Mouse (Mus musculus): ENCODE measurements around the gene Rhox4b. TPM values are rescaled to one million over a fixed set of nuclear protein-coding genes. Genes with fewer than 3 reads are reported as not detected.
"Not testable (repeated sequence)": the region's sequence is repeated elsewhere in the genome, so short reads cannot be mapped to it uniquely, and the experiment has no call there.

Gene Rhox4b
- not detected in 2 replicates for polyA plus RNA-seq (2011; ENCODE audit: insufficient read depth, insufficient read length, low replicate concordance, missing spikeins)

DNA sequence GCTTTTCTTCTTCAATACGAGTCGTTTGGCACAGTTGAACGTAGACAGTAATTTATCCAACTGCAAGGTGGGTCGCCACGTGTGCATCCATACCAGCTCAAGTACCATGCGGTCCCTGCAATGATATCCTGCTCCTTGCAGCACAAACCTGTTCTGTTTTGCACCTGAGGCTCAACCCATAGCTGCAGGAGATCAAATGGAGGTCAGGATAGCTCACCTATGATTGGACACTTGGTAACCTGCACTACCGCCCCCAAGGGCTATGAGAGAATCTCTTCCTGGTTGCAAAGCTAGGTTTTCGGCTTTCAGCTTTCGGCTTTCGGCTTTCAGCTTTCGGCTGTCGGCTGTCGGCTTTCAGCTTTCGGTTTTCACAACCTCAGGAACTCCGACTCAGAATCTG is at the start of gene Rhox4b:
Gene Rhox4b (plus strand): TSS at position 301 of the 400 bp plus-strand sequence.
- not testable (repeated sequence) for H3K27ac ChIP-seq (ENCODE audit: control insufficient read depth, insufficient read depth, low read depth, low read length, poor library complexity); H3K4me1 ChIP-seq (ENCODE audit: control insufficient read depth, insufficient read depth, low read length); H3K4me3 ChIP-seq (replicated peaks; ENCODE audit: control insufficient read depth, low read depth, low read length)
- WGBS: 80% methylated on average over 14 of the region's 15 CpGs

DNA sequence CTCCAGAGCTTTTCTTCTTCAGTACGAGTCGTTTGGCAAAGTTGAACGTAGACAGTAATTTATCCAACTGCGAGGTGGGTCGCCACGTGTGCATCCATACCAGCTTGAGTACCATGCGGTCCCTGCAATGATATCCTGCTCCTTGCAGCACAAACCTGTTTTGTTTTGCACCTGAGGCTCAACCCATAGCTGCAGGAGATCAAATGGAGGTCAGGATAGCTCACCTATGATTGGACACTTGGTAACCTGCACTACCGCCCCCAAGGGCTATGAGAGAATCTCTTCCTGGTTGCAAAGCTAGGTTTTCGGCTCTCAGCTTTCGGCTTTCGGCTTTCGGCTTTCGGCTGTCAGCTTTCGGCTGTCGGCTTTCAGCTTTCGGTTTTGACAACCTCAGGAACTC is 41.7 kb upstream of the Rhox4b start, which contains the start of gene Rhox4a2:
Gene Rhox4a2 (plus strand): TSS at position 301 of the 400 bp plus-strand sequence.
- 97% methylated on average over 8 of the region's 16 CpGs for WGBS
- not testable (repeated sequence) for H3K27ac ChIP-seq (ENCODE audit: control insufficient read depth, insufficient read depth, low read depth, low read length, poor library complexity); H3K4me1 ChIP-seq (ENCODE audit: control insufficient read depth, insufficient read depth, low read length); H3K4me3 ChIP-seq (replicated peaks; ENCODE audit: control insufficient read depth, low read depth, low read length)

DNA sequence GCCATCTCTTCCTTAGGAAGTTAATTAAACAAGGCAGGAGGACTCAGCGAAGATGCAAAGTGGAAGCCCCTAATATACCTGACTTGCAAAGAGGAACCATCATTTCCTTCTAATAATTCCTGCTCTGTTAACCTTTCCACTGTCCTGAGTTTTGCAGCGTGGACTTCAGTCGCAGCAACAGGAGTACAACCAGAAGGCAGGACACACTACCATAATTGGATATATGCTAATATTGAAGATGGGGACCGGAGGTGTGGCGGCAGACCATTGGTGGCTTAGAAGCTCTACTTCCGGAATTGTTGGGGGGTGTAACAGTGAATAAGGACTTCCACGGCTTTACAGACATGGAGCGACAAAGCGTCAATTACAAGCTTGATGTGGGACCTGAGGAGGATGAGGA is 20.5 kb upstream of the Rhox4b start, which contains the start of gene Rhox2b:
Gene Rhox2b (plus strand): TSS at position 301 of the 400 bp plus-strand sequence.
- not testable (repeated sequence) for H3K27ac ChIP-seq (ENCODE audit: control insufficient read depth, insufficient read depth, low read depth, low read length, poor library complexity); H3K4me3 ChIP-seq (replicated peaks; ENCODE audit: control insufficient read depth, low read depth, low read length); H3K4me1 ChIP-seq (ENCODE audit: control insufficient read depth, insufficient read depth, low read length)
- no CpG with 5 or more reads among the region's 9 CpGs for WGBS

DNA sequence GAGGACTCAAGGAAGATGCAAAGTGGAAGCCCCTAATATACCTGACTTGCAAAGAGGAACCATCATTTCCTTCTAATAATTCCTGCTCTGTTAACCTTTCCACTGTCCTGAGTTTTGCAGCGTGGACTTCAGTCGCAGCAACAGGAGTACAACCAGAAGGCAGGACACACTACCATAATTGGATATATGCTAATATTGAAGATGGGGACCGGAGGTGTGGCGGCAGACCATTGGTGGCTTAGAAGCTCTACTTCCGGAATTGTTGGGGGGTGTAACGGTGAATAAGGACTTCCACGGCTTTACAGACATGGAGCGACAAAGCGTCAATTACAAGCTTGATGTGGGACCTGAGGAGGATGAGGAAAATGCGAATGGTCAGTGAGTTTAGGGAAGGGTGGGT is 21.1 kb downstream of the Rhox4b start, which contains the start of gene Rhox2c:
Gene Rhox2c (plus strand): TSS at position 301 of the 400 bp plus-strand sequence.
- 82% methylated on average over 7 of the region's 10 CpGs for WGBS
- not testable (repeated sequence) for H3K4me1 ChIP-seq (ENCODE audit: control insufficient read depth, insufficient read depth, low read length)

DNA sequence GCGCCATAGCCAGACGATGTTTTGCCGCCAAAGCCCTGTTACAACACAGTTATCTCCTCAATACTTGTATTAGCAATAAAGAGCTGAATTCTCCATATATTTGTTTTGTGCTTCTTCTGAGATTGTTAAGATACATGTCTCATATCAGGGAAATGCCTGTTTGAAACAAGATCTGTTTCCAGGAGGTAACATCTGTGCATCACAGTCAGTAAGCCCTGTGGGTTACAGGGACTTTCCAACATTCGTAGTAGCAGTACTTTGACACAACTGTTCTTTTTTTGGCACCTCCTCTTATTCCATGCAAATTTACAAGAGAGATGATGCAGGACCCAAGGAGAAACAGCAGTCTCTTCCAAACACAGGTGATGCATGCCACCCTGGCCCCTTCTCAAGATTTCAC is 26.0 kb downstream of the Rhox4b start, which contains the start of gene Rhox3c:
Gene Rhox3c (plus strand): TSS at position 301 of the 400 bp plus-strand sequence.
- not testable (repeated sequence) for H3K4me1 ChIP-seq (ENCODE audit: control insufficient read depth, insufficient read depth, low read length); H3K27ac ChIP-seq (ENCODE audit: control insufficient read depth, insufficient read depth, low read depth, low read length, poor library complexity); H3K4me3 ChIP-seq (replicated peaks; ENCODE audit: control insufficient read depth, low read depth, low read length)
- WGBS: 90% methylated on average over 3 of the region's 4 CpGs

More for the DNA sequence above, 21.1 kb downstream of the Rhox4b start, which contains the start of gene Rhox2c:
- not testable (repeated sequence) for H3K4me3 ChIP-seq (replicated peaks; ENCODE audit: control insufficient read depth, low read depth, low read length); H3K27ac ChIP-seq (ENCODE audit: control insufficient read depth, insufficient read depth, low read depth, low read length, poor library complexity)

DNA sequence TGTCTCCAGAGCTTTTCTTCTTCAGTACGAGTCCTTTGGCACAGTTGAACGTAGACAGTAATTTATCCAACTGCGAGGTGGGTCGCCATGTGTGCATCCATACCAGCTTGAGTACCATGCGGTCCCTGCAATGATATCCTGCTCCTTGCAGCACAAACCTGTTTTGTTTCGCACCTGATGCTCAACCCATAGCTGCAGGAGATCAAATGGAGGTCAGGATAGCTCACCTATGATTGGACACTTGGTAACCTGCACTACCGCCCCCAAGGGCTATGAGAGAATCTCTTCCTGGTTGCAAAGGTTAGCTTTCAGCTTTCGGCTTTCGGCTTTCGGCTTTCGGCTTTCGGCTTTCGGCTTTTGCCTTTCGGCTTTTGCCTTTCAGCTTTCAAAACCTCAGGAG is 47.7 kb downstream of the Rhox4b start, which contains the start of gene Rhox4c:
Gene Rhox4c (plus strand): TSS at position 301 of the 400 bp plus-strand sequence.
- H3K4me1 ChIP-seq (ENCODE audit: control insufficient read depth, insufficient read depth, low read length); H3K4me3 ChIP-seq (replicated peaks; ENCODE audit: control insufficient read depth, low read depth, low read length); H3K27ac ChIP-seq (ENCODE audit: control insufficient read depth, insufficient read depth, low read depth, low read length, poor library complexity): not testable (repeated sequence)
- 87% methylated on average over 14 of the region's 14 CpGs for WGBS

Other genes with a start within 250 kb of the Rhox4b start
- 74.4 and 125 TPM in 2 replicates for gene Ndufa1, start 241.3 kb upstream of the Rhox4b start, polyA plus RNA-seq (2011; ENCODE audit: insufficient read depth, insufficient read length, low replicate concordance, missing spikeins)
- gene Rnf113a1, start 241.2 kb upstream of the Rhox4b start, polyA plus RNA-seq (2011; ENCODE audit: insufficient read depth, insufficient read length, low replicate concordance, missing spikeins): 1.3 and 3.3 TPM in 2 replicates
- not detected in 2 replicates for gene Gm9, start 221.5 kb upstream of the Rhox4b start, polyA plus RNA-seq (2011; ENCODE audit: insufficient read depth, insufficient read length, low replicate concordance, missing spikeins)
- not detected in 2 replicates for gene Rhox1, start 210.2 kb upstream of the Rhox4b start, polyA plus RNA-seq (2011; ENCODE audit: insufficient read depth, insufficient read length, low replicate concordance, missing spikeins)
- not detected in 2 replicates for gene Rhox2a, start 187.5 kb upstream of the Rhox4b start, polyA plus RNA-seq (2011; ENCODE audit: insufficient read depth, insufficient read length, low replicate concordance, missing spikeins)
- not detected in 2 replicates for gene Rhox3a, start 182.6 kb upstream of the Rhox4b start, polyA plus RNA-seq (2011; ENCODE audit: insufficient read depth, insufficient read length, low replicate concordance, missing spikeins)
- not detected in 2 replicates for gene Rhox4a, start 167.2 kb upstream of the Rhox4b start, polyA plus RNA-seq (2011; ENCODE audit: insufficient read depth, insufficient read length, low replicate concordance, missing spikeins)
- not detected in 2 replicates for gene Rhox3a2, start 52.5 kb upstream of the Rhox4b start, polyA plus RNA-seq (2011; ENCODE audit: insufficient read depth, insufficient read length, low replicate concordance, missing spikeins)
- gene Rhox4a2, start 41.6 kb upstream of the Rhox4b start, polyA plus RNA-seq (2011; ENCODE audit: insufficient read depth, insufficient read length, low replicate concordance, missing spikeins): not detected in 2 replicates
- gene Rhox2b, start 20.4 kb upstream of the Rhox4b start, polyA plus RNA-seq (2011; ENCODE audit: insufficient read depth, insufficient read length, low replicate concordance, missing spikeins): not detected in 2 replicates
- gene Rhox2c, start 21.2 kb downstream of the Rhox4b start, polyA plus RNA-seq (2011; ENCODE audit: insufficient read depth, insufficient read length, low replicate concordance, missing spikeins): not detected in 2 replicates
- not detected in 2 replicates for gene Rhox3c, start 26.1 kb downstream of the Rhox4b start, polyA plus RNA-seq (2011; ENCODE audit: insufficient read depth, insufficient read length, low replicate concordance, missing spikeins)
- gene Rhox4c, start 47.8 kb downstream of the Rhox4b start, polyA plus RNA-seq (2011; ENCODE audit: insufficient read depth, insufficient read length, low replicate concordance, missing spikeins): not detected in 2 replicates
- gene Rhox2d, start 60.9 kb downstream of the Rhox4b start, polyA plus RNA-seq (2011; ENCODE audit: insufficient read depth, insufficient read length, low replicate concordance, missing spikeins): not detected in 2 replicates
- not detected in 2 replicates for gene Rhox4d, start 81.9 kb downstream of the Rhox4b start, polyA plus RNA-seq (2011; ENCODE audit: insufficient read depth, insufficient read length, low replicate concordance, missing spikeins)
- not detected in 2 replicates for gene Rhox2e, start 98.0 kb downstream of the Rhox4b start, polyA plus RNA-seq (2011; ENCODE audit: insufficient read depth, insufficient read length, low replicate concordance, missing spikeins)
- not detected in 2 replicates for gene Rhox3e, start 109.5 kb downstream of the Rhox4b start, polyA plus RNA-seq (2011; ENCODE audit: insufficient read depth, insufficient read length, low replicate concordance, missing spikeins)
- gene Rhox4e, start 124.9 kb downstream of the Rhox4b start, polyA plus RNA-seq (2011; ENCODE audit: insufficient read depth, insufficient read length, low replicate concordance, missing spikeins): not detected in 2 replicates
- not detected in 2 replicates for gene Rhox2f, start 138.9 kb downstream of the Rhox4b start, polyA plus RNA-seq (2011; ENCODE audit: insufficient read depth, insufficient read length, low replicate concordance, missing spikeins)
- not detected in 2 replicates for gene Rhox3f, start 148.5 kb downstream of the Rhox4b start, polyA plus RNA-seq (2011; ENCODE audit: insufficient read depth, insufficient read length, low replicate concordance, missing spikeins)
- gene Rhox4f, start 175.2 kb downstream of the Rhox4b start, polyA plus RNA-seq (2011; ENCODE audit: insufficient read depth, insufficient read length, low replicate concordance, missing spikeins): not detected in 2 replicates
- gene Rhox3g, start 196.1 kb downstream of the Rhox4b start, polyA plus RNA-seq (2011; ENCODE audit: insufficient read depth, insufficient read length, low replicate concordance, missing spikeins): not detected in 2 replicates
- gene Rhox2g, start 211.0 kb downstream of the Rhox4b start, polyA plus RNA-seq (2011; ENCODE audit: insufficient read depth, insufficient read length, low replicate concordance, missing spikeins): not detected in 2 replicates
- not detected in 2 replicates for gene Rhox4g, start 218.8 kb downstream of the Rhox4b start, polyA plus RNA-seq (2011; ENCODE audit: insufficient read depth, insufficient read length, low replicate concordance, missing spikeins)
- gene Rhox3h, start 236.3 kb downstream of the Rhox4b start, polyA plus RNA-seq (2011; ENCODE audit: insufficient read depth, insufficient read length, low replicate concordance, missing spikeins): not detected in 2 replicates
- gene Rhox2h, start 240.8 kb downstream of the Rhox4b start, polyA plus RNA-seq (2011; ENCODE audit: insufficient read depth, insufficient read length, low replicate concordance, missing spikeins): not detected in 2 replicates